Mouse (Mus musculus) monocyte, adult 2 months (primary cell): ENCODE data around the gene Pgghg.

Experiments used
- DNase-seq, 2 experiments: peaks; one replicate each; pipeline ENCODE4 v3.0.0; 2022; ENCODE audit warnings: low spot score in 2 of 2, low read depth in 1 of 2

The Pgghg gene

DNA sequence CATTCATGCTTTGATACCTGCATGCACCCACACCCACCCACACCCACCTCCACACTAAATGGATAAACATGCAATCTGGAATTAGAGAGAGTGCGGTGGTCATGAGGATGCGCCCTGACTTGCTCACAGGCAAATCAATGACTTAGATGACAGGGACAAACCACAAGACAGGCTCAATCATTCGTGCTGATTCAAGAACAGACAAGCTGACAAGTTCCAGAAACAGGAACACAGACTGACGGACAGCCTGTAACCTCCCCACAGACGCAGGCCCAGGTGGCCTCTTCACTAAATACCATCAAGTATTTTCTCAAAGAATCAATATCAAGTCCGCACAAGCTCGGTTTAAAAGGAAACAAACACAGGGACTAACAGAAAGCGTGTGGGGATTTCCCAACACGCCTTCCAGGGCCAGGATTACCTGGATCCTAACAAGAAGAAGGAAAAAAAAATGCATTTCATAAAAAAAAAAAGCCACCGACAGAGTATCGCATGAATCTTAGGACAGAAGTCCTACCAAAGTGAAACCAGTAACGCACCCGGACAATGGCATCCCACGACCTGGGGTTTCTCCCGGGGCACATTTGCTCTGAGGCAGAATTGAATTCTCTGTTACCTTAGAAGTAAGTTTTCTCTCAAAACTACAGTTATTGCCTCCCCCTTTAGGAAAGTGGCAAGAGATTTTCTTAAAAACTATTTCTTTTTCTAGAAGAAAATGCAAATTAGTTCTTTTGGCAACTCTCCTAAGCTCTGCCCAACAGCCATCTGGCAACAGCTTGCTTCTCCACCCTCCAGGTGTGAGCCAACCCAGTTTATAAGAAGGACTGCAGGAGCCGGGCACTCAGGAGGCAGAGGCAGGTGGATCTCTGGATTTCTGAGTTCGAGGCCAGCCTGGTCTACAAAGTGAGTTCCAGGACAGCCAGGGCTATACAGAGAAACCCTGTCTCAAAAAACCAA, 46.3 kb downstream of the Pgghg start:
- no peak for DNase-seq

GRCm38 (mm10) chr7:140989022-140989421, 47.8 kb downstream of the Pgghg start:
- no peak for DNase-seq

DNA sequence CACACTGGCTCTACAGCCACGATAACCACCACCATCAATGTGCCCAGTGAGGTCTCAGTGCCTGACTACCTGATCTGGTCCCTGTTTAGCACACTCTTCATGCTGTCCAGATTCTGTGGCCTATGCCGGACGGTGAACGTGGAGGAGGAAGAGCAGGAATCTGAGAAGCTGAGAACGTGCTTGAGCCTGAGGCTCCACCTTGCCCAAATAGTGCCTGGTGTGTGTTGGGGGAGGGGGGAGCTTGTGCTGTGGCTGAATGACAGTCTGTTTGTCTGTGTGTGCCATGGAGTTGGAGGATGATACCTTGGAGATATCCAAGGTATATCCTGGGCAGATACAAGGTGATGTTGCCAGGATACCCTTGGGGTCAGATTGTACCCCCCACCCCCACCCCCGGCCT, 49.0 kb downstream of the Pgghg start:
- no peak for DNase-seq

GRCm38 (mm10) chr7:140990622-140991021, 49.4 kb downstream of the Pgghg start:
- no peak for DNase-seq

DNA sequence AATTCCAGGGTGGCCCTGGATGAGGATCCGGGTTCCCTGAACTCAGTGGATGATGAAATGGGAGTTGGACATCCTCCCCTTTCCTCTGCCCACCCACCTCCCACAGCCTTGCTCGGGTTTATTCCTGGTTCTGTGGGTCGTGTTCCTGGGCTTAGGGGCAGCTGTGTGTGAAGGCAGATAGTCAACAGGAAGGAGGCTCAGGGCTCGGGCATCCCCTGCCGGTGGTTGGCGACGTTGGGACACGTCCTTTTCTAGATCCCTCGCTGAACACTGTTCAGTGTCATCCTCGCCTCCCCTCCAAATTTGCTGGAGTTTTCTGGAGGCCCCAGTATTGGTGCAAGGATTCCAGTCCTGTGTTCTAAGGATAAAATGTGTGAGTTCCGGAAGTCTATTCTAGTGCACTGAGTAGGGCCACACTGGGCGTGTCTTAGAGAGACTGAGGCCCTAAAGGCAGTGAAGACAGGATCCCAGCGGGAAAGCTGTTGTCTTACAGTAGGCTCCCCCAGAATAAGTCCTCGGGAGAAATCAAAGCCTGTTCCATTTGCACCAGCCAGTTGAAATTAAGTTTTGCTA, 50.0 kb downstream of the Pgghg start:
- no peak for DNase-seq
